Mouse (Mus musculus) intestine, embryonic 16.5 days (tissue): ENCODE results near the gene Pold2. TPM values are rescaled to one million over a fixed set of nuclear protein-coding genes. Genes with fewer than 3 reads are reported as not detected.

Experiments
- ATAC-seq: fragments of 200-750 bp; cut with Nextera tagmentation; 2 replicates; pipeline ENCODE4 v1.8.0; 2017; ENCODE audit warnings: moderate TSS enrichment, moderate library complexity
- H3K27ac ChIP-seq: fragments of 300-500 bp; sonication (generic); 2 replicates; pipeline ENCODE4 v1.5.1; 2014; ENCODE audit warnings: mild to moderate bottlenecking, low read length
- H3K27me3 ChIP-seq: fragments of 300-500 bp; sonication (generic); replicated peaks from 2 replicates; pipeline ENCODE4 v1.6.1; 2014; ENCODE audit warnings: low read length, control low read depth, mixed read lengths; ENCODE audit not compliant: control insufficient read depth, insufficient read depth
- H3K36me3 ChIP-seq: fragments of 300-500 bp; sonication (generic); 2 replicates; pipeline ENCODE4 v1.6.1; 2014; ENCODE audit warnings: low read length, control low read depth; ENCODE audit not compliant: control insufficient read depth, insufficient read depth
- H3K4me1 ChIP-seq: fragments of 300-500 bp; sonication (generic); 2 replicates; pipeline ENCODE4 v1.6.1; 2014; ENCODE audit warnings: low read length, control low read depth, mixed read lengths; ENCODE audit not compliant: control insufficient read depth, insufficient read depth
- H3K4me2 ChIP-seq: fragments of 300-500 bp; sonication (generic); 2 replicates; pipeline ENCODE4 v1.6.1; 2014; ENCODE audit warnings: low read depth, low read length, control low read depth
- H3K4me3 ChIP-seq: fragments of 300-500 bp; sonication (generic); 2 replicates; pipeline ENCODE4 v1.5.1; 2014; ENCODE audit warnings: mild to moderate bottlenecking, low read length
- H3K9ac ChIP-seq: fragments of 300-500 bp; sonication (generic); 2 replicates; pipeline ENCODE4 v1.6.1; 2014; ENCODE audit warnings: low read depth, low read length
- H3K9me3 ChIP-seq: fragments of 300-500 bp; sonication (generic); 2 replicates; pipeline ENCODE4 v1.6.1; 2016; ENCODE audit warnings: low read length, control low read depth; ENCODE audit not compliant: control insufficient read depth
- WGBS: fragments of 180-500 bp; shearing (Covaris S2); extraction: QIAGEN DNeasy Blood & Tissue Kit; methylation state at CpG from one replicate; pipeline ENCODE4 v1.1.7; 2014; 5-methylcytosine and 5-hydroxymethylcytosine counted together
- polyA plus RNA-seq: library from polyadenylated mRNA; unstranded; fragments of >200 nt; fragmentation: Nextera tagmentation; extraction: Ambion mirVana; gene quantifications from 2 replicates; pipeline ENCODE4 v1.2.1, GENCODE M21; 2015

Gene Pold2
- polyA plus RNA-seq, 1 experiment from 2014 or later = 141 TPM

DNA sequence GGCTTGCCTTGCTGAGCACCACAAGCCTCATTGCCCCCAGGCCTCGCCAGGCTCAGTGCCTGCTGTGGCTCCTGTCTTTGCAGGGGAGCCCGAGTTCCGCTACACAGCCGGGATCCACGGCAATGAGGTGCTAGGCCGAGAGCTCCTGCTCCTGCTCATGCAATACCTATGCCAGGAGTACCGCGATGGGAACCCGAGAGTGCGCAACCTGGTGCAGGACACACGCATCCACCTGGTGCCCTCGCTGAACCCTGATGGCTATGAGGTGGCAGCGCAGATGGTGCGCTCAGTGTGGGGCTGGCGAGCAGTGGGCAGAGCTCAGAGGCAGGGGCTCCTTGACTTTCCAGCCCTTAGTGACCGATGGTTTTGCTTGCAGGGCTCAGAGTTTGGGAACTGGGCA is 8.8 kb downstream of the Pold2 start:
- Histone ChIP-seq H3K4me3 (no peak overlapping the region), H3K9ac (no peak overlapping the region), H3K4me2 (no peak overlapping the region), H3K4me1 (no peaks in the 10 kb centered on the region), H3K27ac (no peak overlapping the region), H3K27me3 (no peaks in the 10 kb centered on the region), H3K36me3 (peaks cover 17% of the 10 kb centered on the region), H3K9me3 (no peaks in the 10 kb centered on the region)
- 93% methylated on average over 16 of the region's 16 CpGs for WGBS
- no peak for ATAC-seq

DNA sequence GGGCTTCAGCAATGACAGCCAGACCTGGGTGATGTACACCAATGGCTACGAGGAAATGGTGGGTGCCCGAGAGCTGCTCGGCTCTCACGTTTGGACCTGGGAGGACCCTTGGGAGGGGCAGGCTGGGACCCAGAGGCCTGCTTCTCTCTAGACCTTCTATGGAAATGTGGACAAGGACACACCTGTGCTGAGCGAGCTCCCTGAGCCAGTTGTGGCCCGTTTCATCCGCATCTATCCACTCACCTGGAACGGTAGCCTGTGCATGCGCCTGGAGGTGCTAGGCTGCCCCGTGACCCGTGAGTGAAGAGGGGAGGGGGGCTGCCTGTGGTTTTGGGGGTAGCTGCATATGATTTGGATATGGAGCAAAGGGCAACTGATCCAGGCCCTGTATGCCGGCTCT is 9.8 kb downstream of the Pold2 start:
- H3K9me3 ChIP-seq = no peaks in the 10 kb centered on the region
- no peak overlapping the region for H3K4me3 ChIP-seq
- ATAC-seq = no peak
- H3K9ac ChIP-seq = no peak overlapping the region
- no peaks in the 10 kb centered on the region for H3K27me3 ChIP-seq
- H3K36me3 ChIP-seq = peaks cover 7% of the 10 kb centered on the region
- H3K4me2 ChIP-seq = no peak overlapping the region
- 90% methylated on average over 12 of the region's 12 CpGs for WGBS
- H3K4me1 ChIP-seq = no peaks in the 10 kb centered on the region
- H3K27ac ChIP-seq = no peak overlapping the region

- H3K4me1 ChIP-seq = peaks cover 6% of the 10 kb centered on the region; the same call in 1 of the 2 replicates
- H3K9me3 ChIP-seq = no peaks in the 10 kb centered on the region
- 71% methylated on average over 2 of the region's 2 CpGs for WGBS
- H3K9ac ChIP-seq = no peak overlapping the region
- H3K27me3 ChIP-seq = no peaks in the 10 kb centered on the region; the same call in 1 of the 2 replicates
- no peak for ATAC-seq
- no peak overlapping the region for H3K4me3 ChIP-seq
- no peak overlapping the region for H3K27ac ChIP-seq
- H3K4me2 ChIP-seq = no peak overlapping the region
- H3K36me3 ChIP-seq = peaks cover 5% of the 10 kb centered on the region
Observed at GRCm38 (mm10) chr11:5867196-5867595, 10.9 kb downstream of the Pold2 start.

- no peaks in the 10 kb centered on the region for H3K9me3 ChIP-seq
- WGBS = 19% methylated on average over 15 of the region's 15 CpGs
- H3K27me3 ChIP-seq = peaks cover 5% of the 10 kb centered on the region; the same call in 1 of the 2 replicates
- peak overlapping the region; percentile 76 for H3K9ac ChIP-seq
- no peak overlapping the region for H3K27ac ChIP-seq
- H3K36me3 ChIP-seq = no peaks in the 10 kb centered on the region
- H3K4me1 ChIP-seq = peaks cover 13% of the 10 kb centered on the region
- ATAC-seq = peak; percentile 21; the same call in 1 of the 2 replicates
- H3K4me3 ChIP-seq = peak overlapping the region; percentile 57
- peak overlapping the region; percentile 79 for H3K4me2 ChIP-seq
Observed at GRCm38 (mm10) chr11:5862394-5863105, 15.5 kb downstream of the Pold2 start.

DNA sequence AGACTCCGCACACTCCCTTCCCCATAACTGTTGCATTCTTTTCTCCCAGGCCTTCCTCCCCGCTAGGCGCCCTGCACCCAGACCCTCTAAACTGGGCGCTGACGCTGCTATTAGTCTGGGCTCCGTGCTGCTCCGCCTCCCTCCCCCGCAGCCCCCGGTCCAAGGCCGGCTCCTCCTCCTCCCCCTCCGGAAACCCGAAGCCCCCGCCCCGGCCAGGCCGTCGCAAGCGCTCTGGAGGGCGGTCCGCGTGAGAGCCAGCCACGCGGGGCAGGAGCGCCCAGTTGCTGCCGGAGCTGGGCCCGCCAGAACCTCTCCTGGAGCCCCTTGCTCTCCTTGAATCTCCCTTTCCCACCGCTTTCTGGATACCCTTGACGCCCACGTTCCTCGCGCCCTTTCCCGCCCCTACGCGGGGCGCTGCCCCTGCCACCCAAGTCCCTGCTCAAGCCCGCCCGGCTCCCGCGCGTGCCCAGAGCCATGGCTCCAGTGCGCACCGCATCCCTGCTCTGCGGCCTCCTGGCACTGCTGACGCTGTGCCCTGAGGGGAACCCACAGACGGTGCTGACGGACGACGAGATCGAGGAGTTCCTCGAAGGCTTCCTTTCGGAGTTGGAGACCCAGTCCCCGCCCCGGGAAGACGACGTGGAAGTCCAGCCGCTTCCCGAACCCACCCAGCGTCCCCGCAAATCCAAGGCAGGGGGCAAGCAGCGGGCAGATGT is 16.3 kb downstream of the Pold2 start, which contains the start of gene Aebp1:
Gene Aebp1 (plus strand): TSS at position 270 of the 716 bp plus-strand sequence.
- H3K36me3 ChIP-seq = no peaks in the 10 kb centered on the region
- H3K4me2 ChIP-seq = peak within 1 kb of the TSS; percentile 79
- peaks cover 13% of the 10 kb centered on the region for H3K4me1 ChIP-seq
- H3K4me3 ChIP-seq = peak within 1 kb of the TSS; percentile 57
- peaks cover 5% of the 10 kb centered on the region; the same call in 1 of the 2 replicates for H3K27me3 ChIP-seq
- H3K9me3 ChIP-seq = no peaks in the 10 kb centered on the region
- ATAC-seq = peak; percentile 66
- peak within 1 kb of the TSS; percentile 76 for H3K9ac ChIP-seq
- peak within 1 kb of the TSS; percentile 24; the same call in 1 of the 2 replicates for H3K27ac ChIP-seq
- 2% methylated on average over 56 of the region's 59 CpGs for WGBS

DNA sequence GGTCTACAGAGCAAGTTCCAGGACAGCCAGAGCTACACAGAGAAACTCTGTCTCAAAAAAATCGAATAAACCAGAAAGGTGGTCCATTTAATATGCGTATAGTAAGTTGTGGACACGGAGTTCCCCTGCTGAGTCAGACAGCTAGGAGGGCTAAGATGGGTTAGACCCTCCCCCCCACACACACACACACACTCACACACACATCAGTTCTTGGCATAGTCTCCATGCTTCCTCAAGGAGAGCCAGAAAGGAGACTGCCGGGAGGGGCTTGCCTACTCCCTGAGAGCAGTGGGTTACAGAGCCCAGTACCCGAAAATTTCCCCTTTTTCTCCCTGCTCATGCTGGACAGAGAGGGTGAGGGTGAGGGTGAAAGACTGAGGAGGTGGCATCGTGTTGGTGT is 17.5 kb downstream of the Pold2 start:
- 0 out of 2 replicates have a peak, but pooled peaks have one; percentile 9 for ATAC-seq
- Histone ChIP-seq H3K4me1 (peaks cover 13% of the 10 kb centered on the region), H3K4me3 (no peak overlapping the region), H3K9me3 (no peaks in the 10 kb centered on the region), H3K27me3 (peaks cover 5% of the 10 kb centered on the region; the same call in 1 of the 2 replicates), H3K27ac (no peak overlapping the region), H3K4me2 (no peak overlapping the region), H3K9ac (no peak overlapping the region), H3K36me3 (no peaks in the 10 kb centered on the region)
- WGBS = 60% methylated on average over 6 of the region's 6 CpGs

- no peak for ATAC-seq
- H3K9me3 ChIP-seq = no peaks in the 10 kb centered on the region
- no peaks in the 10 kb centered on the region for H3K36me3 ChIP-seq
- H3K4me2 ChIP-seq = no peak overlapping the region
- 85% methylated on average over 13 of the region's 13 CpGs for WGBS
- no peak overlapping the region for H3K27ac ChIP-seq
- H3K4me1 ChIP-seq = peaks cover 13% of the 10 kb centered on the region
- H3K9ac ChIP-seq = no peak overlapping the region
- no peak overlapping the region for H3K4me3 ChIP-seq
- H3K27me3 ChIP-seq = peaks cover 5% of the 10 kb centered on the region; the same call in 1 of the 2 replicates
Observed at GRCm38 (mm10) chr11:5859883-5860550, 18.1 kb downstream of the Pold2 start.

GRCm38 (mm10) chr11:5858723-5859122 is 19.4 kb downstream of the Pold2 start:
- peaks cover 5% of the 10 kb centered on the region; the same call in 1 of the 2 replicates for H3K27me3 ChIP-seq
- no peaks in the 10 kb centered on the region for H3K36me3 ChIP-seq
- no peak overlapping the region for H3K4me3 ChIP-seq
- H3K9ac ChIP-seq = no peak overlapping the region
- H3K4me1 ChIP-seq = peaks cover 13% of the 10 kb centered on the region
- H3K9me3 ChIP-seq = no peaks in the 10 kb centered on the region
- no peak overlapping the region for H3K4me2 ChIP-seq
- no peak overlapping the region for H3K27ac ChIP-seq
- ATAC-seq = no peak
- 74% methylated on average over 1 of the region's 1 CpGs for WGBS

GRCm38 (mm10) chr11:5856479-5857130 is 21.5 kb downstream of the Pold2 start:
- H3K27me3 ChIP-seq = no peaks in the 10 kb centered on the region
- no peak overlapping the region for H3K4me2 ChIP-seq
- 81% methylated on average over 8 of the region's 8 CpGs for WGBS
- no peak overlapping the region for H3K4me3 ChIP-seq
- H3K36me3 ChIP-seq = no peaks in the 10 kb centered on the region
- H3K9ac ChIP-seq = no peak overlapping the region
- no peak for ATAC-seq
- no peak overlapping the region for H3K27ac ChIP-seq
- peaks cover 5% of the 10 kb centered on the region for H3K4me1 ChIP-seq
- H3K9me3 ChIP-seq = no peaks in the 10 kb centered on the region
